Mouse (Mus musculus) WW6 (cell line): Measurements from ENCODE around the gene Smok3b.

ENCODE experiments used
- DNase-seq: peaks from one replicate; pipeline ENCODE4 v3.0.0-alpha.2; 2013; ENCODE audit warnings: low read depth, low spot score

Smok3b gene

DNA sequence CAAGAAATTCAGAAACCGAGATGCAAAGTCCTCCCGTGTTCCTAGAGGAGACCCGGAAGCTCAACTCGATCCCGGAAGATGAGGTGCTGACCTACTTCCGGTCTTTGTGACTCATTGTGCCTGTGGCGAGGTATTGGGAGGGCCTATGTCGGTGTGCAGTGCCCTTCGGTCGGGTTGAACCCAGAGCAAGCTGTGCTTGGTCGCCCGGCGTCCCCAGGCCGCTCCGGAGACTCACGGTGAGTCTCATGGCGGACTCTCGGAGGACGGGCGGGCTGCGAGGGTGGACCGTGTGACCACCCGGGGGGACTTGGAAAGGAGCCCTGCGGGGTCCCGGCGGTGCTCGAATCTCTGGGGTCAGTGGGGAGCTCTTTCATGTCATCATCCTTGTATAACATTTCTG is 63.8 kb downstream of the Smok3b start, which contains the start of gene Zkscan1:
Gene Zkscan1, plus strand, starts transcription at position 89 of the 400 bp plus-strand sequence.
- DNase-seq, result peak; percentile 63

GRCm38 (mm10) chr5:138085421-138085911 is 64.2 kb downstream of the Smok3b start:
- no peak for DNase-seq

GRCm38 (mm10) chr5:138086842-138087241 is 65.6 kb downstream of the Smok3b start:
- DNase-seq, result no peak

GRCm38 (mm10) chr5:138088366-138088765 is 67.1 kb downstream of the Smok3b start:
- no peak for DNase-seq

DNA sequence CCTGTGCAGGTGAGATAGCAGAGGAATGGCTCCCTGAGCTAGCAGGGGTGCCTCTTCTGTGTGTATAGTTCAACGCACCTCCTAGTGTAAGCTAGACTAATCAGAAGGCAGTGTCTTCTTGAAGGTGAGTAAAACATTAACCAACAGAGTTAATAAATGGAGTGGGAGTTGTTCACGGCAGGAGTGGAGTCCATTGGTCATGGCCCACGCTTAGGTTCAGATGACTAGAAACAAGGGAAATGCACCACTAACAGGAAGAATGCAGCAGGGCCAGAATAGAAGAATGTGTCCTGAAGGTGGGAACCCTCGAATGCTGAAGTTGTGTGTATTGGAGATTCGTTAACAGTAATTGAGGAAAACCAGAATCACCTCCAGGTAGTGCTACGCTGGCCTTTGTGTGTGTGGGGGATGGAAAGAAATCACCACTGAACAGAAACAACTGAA is 67.9 kb downstream of the Smok3b start:
- no peak for DNase-seq

GRCm38 (mm10) chr5:138090271-138090670 is 69.0 kb downstream of the Smok3b start:
- peak; percentile 18 for DNase-seq

DNA sequence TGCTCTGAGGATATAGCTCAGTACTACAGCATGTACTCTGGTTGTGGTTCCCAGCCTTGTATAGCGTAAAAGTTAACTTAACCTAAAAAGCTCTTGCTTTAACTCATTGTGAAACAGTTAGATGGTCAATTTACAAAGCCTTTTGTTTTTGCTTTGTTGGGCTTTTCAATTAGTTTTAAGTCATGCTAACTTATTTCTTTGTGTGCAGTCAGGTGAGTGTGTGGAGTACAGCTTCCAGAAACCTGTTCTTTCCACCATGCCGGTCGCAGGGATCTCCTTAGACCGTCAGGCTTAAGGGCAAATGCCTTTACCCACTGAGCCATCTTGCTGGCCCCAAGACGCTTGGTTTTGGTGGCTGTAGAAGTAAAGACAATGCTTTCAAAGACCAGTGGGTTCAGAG is 69.5 kb downstream of the Smok3b start:
- DNase-seq, result no peak

GRCm38 (mm10) chr5:138092771-138093170 is 71.5 kb downstream of the Smok3b start:
- no peak for DNase-seq

DNA sequence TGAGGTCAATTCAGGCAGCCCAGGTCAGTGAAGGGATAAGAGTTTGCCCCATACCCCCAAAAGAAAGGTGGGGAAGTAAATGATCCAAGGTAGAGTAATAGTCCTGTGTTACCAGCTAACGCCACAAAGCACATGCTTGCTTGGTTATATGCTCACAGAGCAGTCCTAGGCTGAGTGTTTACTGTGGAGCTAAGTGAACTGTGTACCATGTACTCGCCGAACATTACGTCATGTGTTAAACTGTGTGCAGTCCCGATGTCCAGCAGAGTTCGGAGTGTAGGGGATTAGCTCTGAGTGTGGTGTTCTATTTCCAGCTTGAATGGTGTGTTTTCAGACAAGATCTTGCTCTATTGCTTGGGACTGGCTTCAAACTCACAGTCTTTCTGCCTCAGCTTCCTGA is 73.2 kb downstream of the Smok3b start:
- no peak for DNase-seq
